Mouse (Mus musculus) stomach, embryonic 15.5 days (tissue): ENCODE data around the gene Zfp606. TPM values are rescaled to one million over a fixed set of nuclear protein-coding genes. Genes with fewer than 3 reads are reported as not detected.

ENCODE experiments used
- ATAC-seq: fragments of 200-750 bp; cut with Nextera tagmentation; 2 replicates; pipeline ENCODE4 v1.8.0; 2017; ENCODE audit warnings: low read depth, moderate number of reproducible peaks, moderate TSS enrichment; ENCODE audit not compliant: insufficient read depth, low FRiP score
- H3K27ac ChIP-seq: fragments of 300-500 bp; sonication (generic); 2 replicates; pipeline ENCODE4 v1.5.1; 2015; ENCODE audit warnings: mild to moderate bottlenecking, inconsistent platforms
- H3K27me3 ChIP-seq: fragments of 300-500 bp; sonication (generic); replicated peaks from 2 replicates; pipeline ENCODE4 v1.6.1; 2015; ENCODE audit warnings: inconsistent platforms
- H3K36me3 ChIP-seq: fragments of 300-500 bp; sonication (generic); 2 replicates; pipeline ENCODE4 v1.6.1; 2015; ENCODE audit warnings: inconsistent platforms
- H3K4me1 ChIP-seq: fragments of 300-500 bp; sonication (generic); 2 replicates; pipeline ENCODE4 v1.6.1; 2015; ENCODE audit warnings: inconsistent platforms
- H3K4me2 ChIP-seq: fragments of 300-500 bp; sonication (generic); 2 replicates; pipeline ENCODE4 v1.6.1; 2015; ENCODE audit warnings: mild to moderate bottlenecking, inconsistent platforms
- H3K4me3 ChIP-seq: fragments of 300-500 bp; sonication (generic); replicated peaks from 2 replicates; pipeline ENCODE4 v1.5.1; 2015; ENCODE audit warnings: inconsistent platforms
- H3K9ac ChIP-seq: fragments of 300-500 bp; sonication (generic); 2 replicates; pipeline ENCODE4 v1.6.1; 2015; ENCODE audit warnings: inconsistent platforms
- H3K9me3 ChIP-seq: fragments of 300-500 bp; sonication (generic); 2 replicates; pipeline ENCODE4 v1.6.1; 2016; ENCODE audit warnings: inconsistent platforms
- WGBS: fragments of 180-500 bp; shearing (Covaris S2); methylation state at CpG from one replicate; pipeline ENCODE4 v1.1.7; 2015; 5-methylcytosine and 5-hydroxymethylcytosine counted together
- polyA plus RNA-seq: library from polyadenylated mRNA; unstranded; fragments of >200 nt; fragmentation: Nextera tagmentation; extraction: Ambion mirVana; gene quantifications from 2 replicates; pipeline ENCODE4 v1.2.1, GENCODE M21; 2015

The Zfp606 gene
- polyA plus RNA-seq: 17.5 and 17.7 TPM in 2 replicates

- Histone ChIP-seq H3K4me2 (peak within 1 kb of the TSS; percentile 44), H3K4me1 (no peaks in the 10 kb centered on the region), H3K27ac (peak within 1 kb of the TSS; percentile 83), H3K27me3 (no peaks in the 10 kb centered on the region), H3K9ac (peak within 1 kb of the TSS; percentile 81), H3K9me3 (no peaks in the 10 kb centered on the region), H3K4me3 (peak within 1 kb of the TSS; percentile 89), H3K36me3 (peaks cover 29% of the 10 kb centered on the region)
- peak; percentile 98 for ATAC-seq
- WGBS: under 1% methylated on average over 53 of the region's 53 CpGs
Observed at GRCm38 (mm10) chr7:12478158-12479008, at the start of gene Zfp606. Gene Zfp606, plus strand, starts transcription at chr7:12478293.

GRCm38 (mm10) chr7:12479009-12479346 lies 885 bp downstream of the Zfp606 start:
- H3K9me3 ChIP-seq: no peaks in the 10 kb centered on the region
- H3K9ac ChIP-seq: peak overlapping the region; percentile 0; the same call in 1 of the 2 replicates
- peak overlapping the region; percentile 89 for H3K4me3 ChIP-seq
- no peaks in the 10 kb centered on the region for H3K27me3 ChIP-seq
- peak overlapping the region; percentile 44 for H3K4me2 ChIP-seq
- no peak overlapping the region for H3K27ac ChIP-seq
- no peak for ATAC-seq
- under 1% methylated on average over 8 of the region's 8 CpGs for WGBS
- no peaks in the 10 kb centered on the region for H3K4me1 ChIP-seq
- peaks cover 35% of the 10 kb centered on the region for H3K36me3 ChIP-seq

GRCm38 (mm10) chr7:12479525-12479924 lies 1.4 kb downstream of the Zfp606 start:
- ATAC-seq: no peak
- H3K9ac ChIP-seq: no peak overlapping the region
- 63% methylated on average over 4 of the region's 4 CpGs for WGBS

GRCm38 (mm10) chr7:12483771-12484170 lies 5.7 kb downstream of the Zfp606 start:
- H3K9ac ChIP-seq: no peak overlapping the region
- WGBS: 95% methylated on average over 6 of the region's 6 CpGs
- no peak overlapping the region for H3K4me3 ChIP-seq
- no peak overlapping the region for H3K27ac ChIP-seq
- no peaks in the 10 kb centered on the region for H3K4me1 ChIP-seq
- H3K36me3 ChIP-seq: peaks cover 83% of the 10 kb centered on the region
- no peak for ATAC-seq
- no peaks in the 10 kb centered on the region for H3K27me3 ChIP-seq
- no peak overlapping the region for H3K4me2 ChIP-seq
- H3K9me3 ChIP-seq: 0 out of 2 replicates have a peak, but pooled peaks cover 7% of the 10 kb centered on the region

More at GRCm38 (mm10) chr7:12479525-12479924, 1.4 kb downstream of the Zfp606 start:
- Histone ChIP-seq H3K27ac (no peak overlapping the region), H3K4me1 (no peaks in the 10 kb centered on the region), H3K4me3 (peak overlapping the region; percentile 89), H3K4me2 (peak overlapping the region; percentile 44), H3K9me3 (no peaks in the 10 kb centered on the region), H3K36me3 (peaks cover 41% of the 10 kb centered on the region), H3K27me3 (no peaks in the 10 kb centered on the region)

- Histone ChIP-seq H3K4me3 (no peak overlapping the region), H3K27ac (no peak overlapping the region), H3K9me3 (0 out of 2 replicates have a peak, but pooled peaks cover 10% of the 10 kb centered on the region), H3K9ac (no peak overlapping the region), H3K4me2 (no peak overlapping the region), H3K36me3 (peaks cover 95% of the 10 kb centered on the region), H3K4me1 (no peaks in the 10 kb centered on the region), H3K27me3 (no peaks in the 10 kb centered on the region)
- 94% methylated on average over 1 of the region's 1 CpGs for WGBS
- ATAC-seq: no peak
Observed at GRCm38 (mm10) chr7:12485956-12486355, 7.9 kb downstream of the Zfp606 start.

- H3K9me3 ChIP-seq: 0 out of 2 replicates have a peak, but pooled peaks cover 10% of the 10 kb centered on the region
- no peaks in the 10 kb centered on the region for H3K27me3 ChIP-seq
- H3K9ac ChIP-seq: no peak overlapping the region
- ATAC-seq: no peak
- H3K27ac ChIP-seq: no peak overlapping the region
- no peaks in the 10 kb centered on the region for H3K4me1 ChIP-seq
- no peak overlapping the region for H3K4me3 ChIP-seq
- peaks cover 95% of the 10 kb centered on the region for H3K36me3 ChIP-seq
- no peak overlapping the region for H3K4me2 ChIP-seq
Observed at GRCm38 (mm10) chr7:12486691-12487090, 8.6 kb downstream of the Zfp606 start.

DNA sequence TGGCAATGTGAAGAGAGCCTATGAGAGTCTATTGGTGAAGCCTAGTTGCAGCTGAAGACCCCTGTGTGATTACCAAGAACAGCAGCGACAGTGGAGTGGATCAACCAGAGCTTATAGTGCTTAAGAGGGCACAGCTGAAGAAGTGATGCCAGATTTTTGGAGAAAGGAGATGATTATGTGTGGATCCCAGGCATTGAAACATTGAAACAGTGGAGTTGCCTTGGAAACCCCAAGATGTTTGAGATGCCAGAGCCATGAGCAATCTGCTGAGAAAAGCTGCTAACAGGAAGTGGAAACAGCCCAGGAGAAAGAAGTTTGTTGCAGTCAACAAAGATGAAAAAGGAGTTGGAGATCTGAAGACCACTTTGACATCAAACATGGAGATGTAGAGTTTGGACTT lies 32.8 kb downstream of the Zfp606 start:
- Histone ChIP-seq H3K9me3 (no peaks in the 10 kb centered on the region), H3K9ac (no peak overlapping the region), H3K36me3 (no peaks in the 10 kb centered on the region), H3K4me1 (no peaks in the 10 kb centered on the region), H3K4me2 (no peak overlapping the region), H3K27me3 (no peaks in the 10 kb centered on the region), H3K27ac (no peak overlapping the region), H3K4me3 (no peak overlapping the region)
- 61% methylated on average over 1 of the region's 1 CpGs for WGBS
- no peak for ATAC-seq

GRCm38 (mm10) chr7:12512217-12512616 lies 34.1 kb downstream of the Zfp606 start, which contains the start of gene 2900092C05Rik:
Gene 2900092C05Rik, plus strand, starts transcription at chr7:12512517.
- H3K27ac ChIP-seq: no peak within 1 kb of the TSS
- no peak within 1 kb of the TSS for H3K9ac ChIP-seq
- no peak within 1 kb of the TSS for H3K4me2 ChIP-seq
- H3K4me1 ChIP-seq: no peaks in the 10 kb centered on the region
- no peaks in the 10 kb centered on the region for H3K9me3 ChIP-seq
- ATAC-seq: no peak
- no peaks in the 10 kb centered on the region for H3K27me3 ChIP-seq
- H3K36me3 ChIP-seq: no peaks in the 10 kb centered on the region
- WGBS: 52% methylated on average over 2 of the region's 2 CpGs
- H3K4me3 ChIP-seq: no peak within 1 kb of the TSS

Other genes starting within 250 kb of the Zfp606 start
- not detected in 2 replicates for gene Vmn1r81, start 210.0 kb upstream of the Zfp606 start, polyA plus RNA-seq
- not detected in 2 replicates for gene Vmn1r82, start 177.9 kb upstream of the Zfp606 start, polyA plus RNA-seq
- 0.08 TPM in 1 of 2 replicates, not detected in the other for gene Vmn1r83, start 148.8 kb upstream of the Zfp606 start, polyA plus RNA-seq
- not detected in 2 replicates for gene Vmn1r84, start 109.0 kb upstream of the Zfp606 start, polyA plus RNA-seq
- 3.8 and 4.0 TPM in 2 replicates for gene Zfp551, start 55.5 kb upstream of the Zfp606 start, polyA plus RNA-seq
- not detected in 2 replicates for gene 2900092C05Rik, start 34.2 kb downstream of the Zfp606 start, polyA plus RNA-seq
- gene Vmn2r53, start 130.5 kb downstream of the Zfp606 start, polyA plus RNA-seq: under 0.01 and 0.01 TPM in 2 replicates
- not detected in 2 replicates for gene Vmn2r54, start 162.0 kb downstream of the Zfp606 start, polyA plus RNA-seq
- not detected in 2 replicates for gene Vmn2r55, start 206.7 kb downstream of the Zfp606 start, polyA plus RNA-seq